Mouse (Mus musculus): Measurements from ENCODE around the gene Jakmip3.

Jakmip3 gene

DNA sequence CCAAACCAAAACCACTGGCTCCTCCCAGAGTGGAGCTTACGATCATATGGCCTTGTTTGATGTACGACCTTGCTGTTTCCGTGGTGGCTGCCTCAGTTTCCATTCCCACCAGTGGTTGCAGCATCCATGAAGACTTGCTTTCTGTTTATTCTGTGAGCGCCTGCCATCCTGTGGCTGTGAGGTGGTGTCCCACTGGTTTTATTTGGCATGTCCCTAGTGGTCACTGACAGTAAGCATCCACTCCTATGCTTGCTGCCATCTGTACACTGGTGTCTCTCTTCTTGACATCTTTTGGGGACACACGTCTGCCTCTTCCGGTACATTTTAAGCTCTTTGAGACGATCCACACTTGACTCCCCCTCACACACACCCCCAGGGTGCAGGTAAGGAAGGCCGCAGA, 7.2 kb downstream of the Jakmip3 start:
- no peak for DNase-seq (ENCODE audit: low spot score)

DNA sequence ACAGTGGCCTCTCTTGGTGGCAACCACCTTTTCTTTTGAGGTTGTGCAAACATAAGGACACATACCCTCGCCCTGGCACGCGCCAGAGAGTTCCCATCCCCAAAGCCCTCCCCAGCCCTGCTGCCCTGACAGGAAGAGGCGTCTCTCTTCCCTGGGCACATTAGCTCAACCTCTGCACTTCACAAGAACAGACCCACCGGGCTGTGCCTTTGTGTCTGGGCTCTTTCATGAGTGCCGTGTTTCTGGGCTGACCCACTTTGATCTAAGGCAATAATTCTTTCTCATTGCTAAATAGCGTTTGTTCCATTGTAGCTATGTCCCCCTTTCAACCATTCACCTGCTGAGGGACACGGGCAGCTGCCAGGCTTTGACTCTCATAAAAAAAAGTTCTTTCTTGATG, 7.8 kb downstream of the Jakmip3 start:
- no peak for DNase-seq (ENCODE audit: low spot score)

DNA sequence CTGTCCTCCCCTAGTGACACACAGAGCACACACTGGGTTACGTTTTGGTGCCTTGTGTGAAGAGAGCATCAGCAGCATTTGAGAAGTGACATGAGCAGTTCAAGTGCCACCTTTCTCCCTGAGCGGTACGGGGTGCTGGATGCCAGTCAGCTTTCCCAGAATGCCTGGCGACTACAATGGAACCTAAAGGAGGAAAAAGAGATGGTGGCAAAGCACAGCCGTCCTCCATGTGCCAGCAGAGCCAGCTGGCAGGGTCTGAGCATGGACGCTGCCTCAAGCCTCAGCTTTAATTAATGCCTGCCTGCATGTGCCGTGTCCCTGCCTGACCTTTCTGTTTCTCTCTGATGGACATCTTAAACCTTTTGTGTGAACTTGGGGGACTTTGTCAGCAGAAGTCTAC, 15.3 kb downstream of the Jakmip3 start:
- no peak for DNase-seq (ENCODE audit: low spot score)

DNA sequence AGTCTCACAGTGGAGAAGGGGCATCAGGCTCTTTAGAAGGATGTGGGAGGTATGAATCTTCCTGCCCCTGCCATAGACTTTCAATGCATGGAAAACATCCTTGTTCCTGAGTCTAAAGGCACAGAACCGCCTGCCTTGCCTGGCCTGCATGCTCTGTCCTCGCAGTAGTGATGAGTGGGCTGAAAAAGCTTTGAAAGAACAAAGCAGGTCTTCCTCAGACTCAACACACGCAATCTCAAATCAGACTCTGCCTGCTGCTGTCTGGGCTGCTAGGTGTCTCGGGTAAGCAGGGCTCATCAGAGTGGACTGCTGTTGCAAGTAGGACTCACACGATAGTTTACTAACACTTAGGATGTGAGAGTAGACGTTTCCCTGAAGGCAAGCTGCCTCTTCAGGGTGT, 16.6 kb downstream of the Jakmip3 start:
- no peak for DNase-seq (ENCODE audit: low spot score)

DNA sequence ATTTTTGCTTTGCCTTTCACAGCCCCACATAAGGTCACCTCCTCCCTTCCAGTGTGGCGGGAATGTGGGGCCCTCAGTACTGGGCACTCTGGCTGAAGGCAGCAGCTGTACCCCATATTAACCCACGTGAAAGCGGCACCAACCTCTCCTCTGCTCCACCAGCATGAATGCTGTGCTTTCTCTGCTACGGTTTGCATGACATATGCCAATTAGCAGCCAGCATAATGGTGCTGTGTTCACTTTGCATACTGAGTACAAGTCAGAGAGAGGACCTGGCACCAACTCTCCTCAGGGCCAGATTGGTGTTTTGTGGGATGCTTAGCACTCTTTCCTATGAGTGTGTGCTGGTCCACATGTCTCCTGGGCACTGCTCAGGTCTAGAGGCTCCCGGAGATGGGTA, 19.2 kb downstream of the Jakmip3 start:
- no peak for DNase-seq (ENCODE audit: low spot score)

DNA sequence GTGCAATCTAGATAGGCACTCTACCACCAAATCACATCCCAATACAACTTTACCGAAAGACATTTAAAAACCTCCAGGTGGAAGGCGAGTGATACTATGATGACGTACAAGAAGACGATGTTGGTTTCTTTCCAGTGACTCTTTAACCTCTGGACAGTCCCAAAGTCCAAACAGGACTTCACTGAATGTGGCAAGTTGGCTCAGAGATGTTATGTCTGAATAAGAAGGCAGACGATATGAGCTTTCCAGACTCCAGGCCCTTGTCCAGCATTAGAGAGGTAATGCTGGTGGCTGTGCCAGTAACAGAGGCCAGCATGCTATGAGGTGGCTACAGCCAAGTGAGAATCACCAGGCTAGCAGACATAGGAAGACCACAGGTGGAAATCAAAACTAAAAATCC, 23.2 kb downstream of the Jakmip3 start:
- DNase-seq (ENCODE audit: low spot score) = no peak

DNA sequence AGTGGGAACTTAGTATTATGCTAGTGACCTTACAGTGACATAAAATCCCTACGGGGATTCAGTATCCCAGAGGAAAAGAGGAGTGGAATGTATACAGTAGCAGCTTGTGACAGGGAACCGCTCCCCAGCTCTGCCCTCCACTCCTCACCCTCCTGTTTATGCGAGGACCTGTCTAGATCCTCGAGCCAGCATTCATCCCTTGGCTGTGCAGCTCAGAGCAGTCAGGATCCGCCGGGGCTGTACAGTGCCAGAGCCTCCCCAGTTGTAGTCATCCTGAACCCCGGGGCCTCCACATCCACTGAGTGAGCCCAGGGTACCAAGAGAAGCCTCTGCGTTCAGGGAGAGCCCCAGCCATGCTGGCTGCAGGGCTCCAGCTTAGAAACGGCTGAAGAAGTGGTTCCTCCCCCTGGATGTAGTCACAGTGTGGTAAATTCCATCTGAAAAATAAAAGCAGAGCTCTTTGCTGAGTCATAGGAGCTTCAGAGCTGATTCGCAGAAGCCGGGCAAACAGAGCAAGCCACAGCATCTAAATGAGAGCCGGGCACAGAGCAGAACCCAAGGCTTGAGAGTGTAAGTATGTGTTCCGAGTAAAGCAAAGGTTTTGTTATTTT, 27.6 kb downstream of the Jakmip3 start:
- DNase-seq (ENCODE audit: low spot score) = no peak

DNA sequence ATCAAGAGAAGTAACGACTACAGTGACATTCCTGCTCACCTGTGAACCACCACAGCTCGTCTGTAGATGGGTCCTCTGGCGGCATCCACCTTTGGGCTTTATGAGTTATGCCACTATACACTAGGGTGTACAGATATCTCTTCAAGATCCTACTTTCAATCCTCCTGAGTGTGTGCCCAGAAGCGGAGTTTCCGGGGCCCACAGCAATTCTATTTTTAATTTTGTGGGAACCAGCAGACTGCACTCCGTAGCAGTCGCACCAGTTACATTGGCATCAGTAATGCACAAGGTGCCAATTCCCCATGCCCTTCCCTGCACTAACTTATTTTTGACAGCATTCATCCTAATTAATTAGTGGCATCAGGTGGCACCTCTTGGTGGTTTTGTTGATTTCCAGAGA, 37.0 kb downstream of the Jakmip3 start:
- no peak for DNase-seq (ENCODE audit: low spot score)

DNA sequence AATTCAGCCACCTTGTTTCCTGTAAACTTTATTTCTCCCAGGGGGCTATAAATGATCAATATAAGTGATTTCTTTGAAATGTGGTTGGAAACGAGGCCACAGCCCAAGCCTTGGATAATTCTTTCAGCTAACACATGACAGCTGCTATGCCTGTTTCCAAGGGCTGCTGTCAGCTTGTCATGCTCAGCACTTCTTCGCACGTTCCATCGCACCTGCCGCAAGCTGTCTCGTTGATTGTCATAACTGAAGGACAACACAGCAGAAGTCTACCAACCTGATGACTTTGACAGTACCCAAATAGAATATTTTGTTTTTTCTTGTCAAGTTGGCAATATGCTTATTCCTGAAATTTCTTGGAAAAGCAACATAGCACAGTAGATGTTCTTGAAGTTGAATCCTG, 44.0 kb downstream of the Jakmip3 start:
- DNase-seq (ENCODE audit: low spot score) = no peak

DNA sequence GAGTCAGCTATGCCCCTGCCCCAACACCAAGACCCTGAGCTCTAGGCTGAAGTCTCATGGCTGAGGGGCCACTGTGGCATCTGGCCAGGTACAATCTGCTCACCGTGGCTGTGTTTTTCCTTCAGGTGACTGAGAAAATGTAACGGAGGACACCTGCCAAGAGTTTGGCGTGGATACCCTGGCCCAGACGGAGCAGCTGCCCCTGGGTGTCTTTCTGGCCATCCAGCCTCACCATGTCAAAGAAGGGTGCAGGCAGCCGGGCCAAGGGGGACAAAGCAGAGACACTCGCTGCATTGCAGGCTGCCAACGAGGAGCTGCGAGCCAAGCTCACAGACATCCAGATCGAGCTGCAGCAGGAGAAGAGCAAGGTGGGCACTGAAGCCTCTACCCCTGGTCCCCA, 48.6 kb downstream of the Jakmip3 start:
- DNase-seq (ENCODE audit: low spot score) = no peak

DNA sequence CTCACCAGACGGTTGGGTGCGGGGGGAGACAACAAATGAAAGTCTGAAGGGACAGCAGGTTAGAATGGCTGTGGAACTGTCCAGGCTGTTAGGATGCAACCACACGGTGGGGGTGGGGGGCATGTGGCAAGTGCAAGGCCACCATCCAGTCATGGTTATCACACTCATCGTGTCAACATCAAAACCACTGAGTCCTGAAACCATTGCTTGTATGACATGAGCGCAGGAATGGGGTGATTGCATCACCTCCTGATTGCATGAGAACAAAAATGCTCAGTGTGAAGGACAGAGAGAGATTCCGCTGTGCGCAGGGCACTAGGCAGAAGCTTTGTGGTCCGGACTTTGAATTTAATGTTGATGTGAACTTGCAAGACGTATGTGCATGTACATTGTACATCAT, 62.2 kb downstream of the Jakmip3 start:
- no peak for DNase-seq (ENCODE audit: low spot score)

DNA sequence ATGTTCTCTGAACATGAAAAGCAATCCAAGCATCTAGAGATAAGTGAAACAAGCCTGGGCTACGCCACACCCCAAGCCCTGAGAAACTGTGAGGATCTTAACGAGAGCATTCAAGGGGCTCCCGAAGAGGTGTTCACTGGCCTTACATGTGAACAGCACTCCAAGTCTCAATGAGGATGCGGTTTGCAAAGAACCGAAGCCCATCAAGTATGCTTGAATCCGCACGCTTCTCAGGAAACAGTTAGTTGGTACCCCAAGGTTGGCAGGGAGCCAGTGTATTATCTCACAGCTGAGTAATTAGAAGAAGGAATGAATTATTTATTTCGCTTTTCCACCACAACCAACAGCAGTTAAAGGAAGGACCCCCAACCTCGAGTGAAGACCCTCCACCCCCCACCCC, 62.7 kb downstream of the Jakmip3 start:
- no peak for DNase-seq (ENCODE audit: low spot score)

DNA sequence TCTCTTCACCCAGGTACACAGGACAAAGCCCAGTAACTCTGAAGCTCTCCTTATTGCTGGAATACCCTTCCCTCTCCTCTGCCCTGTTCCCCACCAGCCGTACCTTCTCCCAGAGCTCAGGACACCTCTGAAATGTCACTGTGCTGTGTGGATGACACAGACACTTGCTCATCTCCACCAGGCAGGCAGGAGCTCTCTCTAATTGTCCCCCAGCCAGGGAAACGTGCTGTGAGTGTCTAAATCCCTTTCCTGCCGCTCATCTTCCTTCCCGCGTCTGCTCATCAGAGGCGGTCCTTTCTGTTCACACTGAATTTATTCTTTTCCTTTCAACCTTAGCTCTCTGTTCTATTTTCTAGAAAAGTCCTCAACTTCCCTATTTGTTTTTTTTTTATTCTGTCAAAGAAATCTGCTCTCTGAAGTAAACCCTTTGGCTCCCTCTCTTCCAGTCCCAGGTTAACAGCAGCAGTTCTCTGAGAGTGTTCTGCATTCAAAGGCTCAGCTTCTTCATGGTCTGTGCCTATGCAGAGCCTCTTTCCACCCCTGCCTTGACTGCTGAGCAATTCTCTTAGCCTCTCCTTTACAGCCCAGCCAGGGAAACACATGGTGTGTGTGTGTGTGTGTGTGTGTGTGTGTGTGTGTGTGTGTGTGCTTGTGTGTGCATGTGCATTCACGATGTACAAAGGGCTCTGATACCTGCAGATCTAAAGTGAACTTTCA, 69.4 kb downstream of the Jakmip3 start:
- DNase-seq (ENCODE audit: low spot score) = no peak

DNA sequence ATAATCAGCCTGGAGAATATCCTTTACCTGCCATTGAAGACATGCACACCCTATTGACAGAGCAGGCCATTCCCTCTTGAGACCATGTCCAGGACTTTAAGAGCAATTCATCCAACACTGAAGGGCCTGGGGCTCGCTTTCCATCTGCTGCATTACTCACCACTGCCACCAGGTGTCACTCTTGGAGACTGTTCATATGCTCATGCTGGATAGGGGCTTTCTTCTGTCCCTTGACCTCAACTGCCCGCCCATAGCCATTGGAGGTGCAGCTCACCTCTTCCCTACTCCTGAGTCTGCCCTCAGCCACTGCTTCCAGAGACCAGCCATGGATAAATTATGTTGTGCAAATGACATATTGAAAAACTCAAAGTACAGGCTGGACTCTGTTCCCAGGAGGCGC, 70.5 kb downstream of the Jakmip3 start:
- DNase-seq (ENCODE audit: low spot score) = peak; percentile 26

DNA sequence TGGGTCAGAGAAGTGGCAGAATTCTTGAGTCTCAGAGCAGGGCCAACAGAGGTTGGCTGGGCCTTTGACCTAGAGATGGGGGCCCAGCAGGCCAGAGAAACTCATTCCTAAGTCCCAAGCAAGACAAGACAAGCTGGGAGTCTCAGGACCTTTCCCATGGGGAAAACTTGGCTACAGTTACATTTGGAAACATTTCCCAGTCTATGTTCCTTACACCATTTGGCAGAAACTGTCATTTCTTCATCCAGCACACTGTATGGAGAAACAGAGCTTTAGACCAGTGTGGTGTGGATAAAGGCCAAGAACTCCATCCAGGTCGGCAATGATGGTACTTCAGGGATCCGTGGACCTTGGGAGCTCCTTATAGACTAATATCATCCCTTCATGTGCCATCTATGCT, 71.1 kb downstream of the Jakmip3 start:
- no peak for DNase-seq (ENCODE audit: low spot score)

DNA sequence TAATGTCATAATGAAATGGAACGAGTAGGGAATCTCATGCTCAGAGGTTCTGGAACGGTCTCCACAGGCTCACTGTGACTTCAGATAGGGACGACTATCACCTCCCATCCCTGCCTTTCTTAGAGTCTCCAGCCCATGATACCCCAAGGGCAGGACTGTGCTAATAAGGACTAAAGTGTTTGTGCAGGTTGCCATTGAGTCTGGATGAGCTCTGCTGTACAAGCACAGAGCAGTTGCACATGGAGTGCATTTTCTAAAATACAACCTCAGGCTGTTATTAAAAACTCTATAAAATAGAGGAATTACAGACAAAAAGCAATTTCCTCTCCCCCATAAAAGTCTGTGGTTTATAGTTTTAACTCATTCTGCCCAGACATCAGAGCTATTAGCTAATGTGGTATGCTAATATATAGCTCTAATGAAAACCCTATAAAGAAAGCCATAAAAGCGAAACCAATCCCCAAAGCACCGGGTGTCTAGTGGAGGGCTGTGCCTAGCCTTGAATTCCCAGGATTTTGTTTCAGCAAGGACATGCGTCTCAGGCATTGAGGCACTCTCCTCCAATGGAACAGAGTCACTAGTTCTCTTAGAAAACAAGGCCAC, 72.3 kb downstream of the Jakmip3 start:
- no peak for DNase-seq (ENCODE audit: low spot score)

DNA sequence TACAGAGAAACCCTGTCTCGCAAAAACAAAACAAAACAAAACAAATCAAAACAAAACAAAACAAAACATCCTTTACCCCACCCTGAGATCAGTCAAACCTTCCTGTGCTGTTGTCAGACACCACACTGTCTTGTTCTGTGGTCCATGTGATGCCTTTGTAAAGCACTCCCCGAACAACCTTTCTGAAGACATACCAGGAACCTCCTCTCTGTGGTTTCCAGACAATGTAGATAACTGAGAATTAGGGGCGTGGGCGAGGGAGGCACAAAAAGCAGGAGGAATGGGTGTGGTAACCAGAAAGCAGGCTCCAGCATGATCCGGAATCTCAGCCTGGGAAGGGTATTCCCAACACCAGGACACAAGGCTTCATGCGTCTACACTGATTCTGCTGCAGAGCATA, 74.6 kb downstream of the Jakmip3 start:
- no peak for DNase-seq (ENCODE audit: low spot score)

DNA sequence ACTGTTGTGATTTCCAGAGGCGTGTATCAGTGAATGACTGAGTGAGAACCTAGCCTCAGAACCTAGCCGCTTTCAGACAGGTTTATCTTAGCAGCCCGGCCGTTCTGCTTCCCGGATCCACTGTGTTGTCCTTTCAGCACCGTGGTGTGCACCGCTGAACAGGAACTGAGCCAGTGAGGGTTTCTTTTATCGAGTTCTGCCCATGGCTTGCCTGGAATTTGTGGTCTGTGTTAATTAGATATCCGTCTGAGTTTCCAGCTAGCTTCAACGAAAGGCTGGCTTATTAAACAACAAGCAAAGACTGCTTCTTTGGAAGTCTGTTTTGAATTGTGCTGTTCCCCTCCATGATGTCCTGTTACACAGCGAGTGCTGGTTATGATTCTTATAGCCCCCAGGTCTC, 75.8 kb downstream of the Jakmip3 start:
- no peak for DNase-seq (ENCODE audit: low spot score)

DNA sequence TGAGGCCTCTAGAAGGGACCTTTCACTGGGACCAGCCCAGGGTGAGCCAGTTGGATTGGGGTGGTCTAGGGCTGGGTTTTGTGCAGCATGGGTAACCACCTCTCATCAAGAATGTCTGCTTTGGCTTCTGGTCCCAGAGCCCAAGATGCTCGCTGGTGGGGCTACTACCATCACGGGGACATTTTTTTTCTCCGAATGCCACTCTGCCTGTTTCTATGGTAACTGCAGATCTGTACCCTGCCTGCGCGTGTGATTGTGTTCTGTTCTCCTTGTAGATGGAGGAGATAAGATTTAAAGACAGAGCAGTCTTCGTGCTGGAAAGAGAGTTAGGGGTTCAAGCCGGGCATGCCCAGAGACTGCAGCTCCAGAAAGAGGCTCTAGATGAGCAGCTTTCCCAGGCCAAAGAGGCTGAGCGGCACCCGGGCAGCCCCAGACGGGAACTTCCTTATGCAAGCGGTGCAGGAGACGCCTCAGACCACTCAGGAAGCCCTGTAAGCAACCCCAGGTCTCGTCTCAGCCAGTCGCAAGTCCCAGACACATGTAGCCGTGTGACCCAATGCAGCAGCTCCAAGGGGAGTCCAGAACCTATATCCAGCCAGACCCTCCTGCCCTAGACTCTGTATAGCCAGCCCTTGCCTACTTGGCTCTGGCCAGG, 76.8 kb downstream of the Jakmip3 start:
- DNase-seq (ENCODE audit: low spot score) = no peak

DNA sequence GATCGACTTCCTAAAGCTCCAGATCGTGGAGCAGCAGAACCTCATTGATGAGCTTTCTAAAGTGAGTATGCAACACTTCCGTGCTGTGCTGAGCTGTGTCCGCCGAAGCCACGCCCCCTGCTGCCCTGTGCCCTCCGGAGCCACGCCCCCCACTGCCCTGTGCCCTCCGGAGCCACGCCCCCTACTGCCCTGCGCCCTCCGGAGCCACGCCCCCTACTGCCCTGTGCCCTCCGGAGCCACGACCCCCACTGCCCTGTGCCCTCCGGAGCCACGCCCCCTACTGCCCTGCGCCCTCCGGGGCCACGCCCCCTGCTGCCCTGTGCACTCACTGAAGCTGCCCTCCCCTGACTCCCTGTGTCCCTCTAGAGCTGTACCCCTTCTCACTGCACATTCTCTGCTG, 80.4 kb downstream of the Jakmip3 start:
- no peak for DNase-seq (ENCODE audit: low spot score)

DNA sequence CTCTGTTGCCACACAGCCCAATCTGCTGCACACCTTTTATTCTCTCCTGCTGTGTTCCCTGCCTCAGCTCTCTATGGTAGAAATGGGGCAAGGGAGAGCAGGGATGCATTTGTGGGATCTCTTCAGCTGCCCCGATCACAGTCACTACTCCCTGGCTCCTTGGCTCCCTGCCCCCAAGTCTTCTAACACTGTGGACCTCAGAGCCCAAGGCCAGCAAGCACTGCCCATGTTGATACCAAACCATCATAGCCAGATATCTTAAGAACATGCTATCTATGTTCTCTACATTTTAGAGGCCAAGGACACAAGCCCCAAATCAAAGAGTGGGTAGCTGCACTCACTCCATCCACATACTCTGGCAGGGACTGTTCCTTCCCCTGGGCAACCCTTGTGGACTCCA, 80.8 kb downstream of the Jakmip3 start:
- no peak for DNase-seq (ENCODE audit: low spot score)

DNA sequence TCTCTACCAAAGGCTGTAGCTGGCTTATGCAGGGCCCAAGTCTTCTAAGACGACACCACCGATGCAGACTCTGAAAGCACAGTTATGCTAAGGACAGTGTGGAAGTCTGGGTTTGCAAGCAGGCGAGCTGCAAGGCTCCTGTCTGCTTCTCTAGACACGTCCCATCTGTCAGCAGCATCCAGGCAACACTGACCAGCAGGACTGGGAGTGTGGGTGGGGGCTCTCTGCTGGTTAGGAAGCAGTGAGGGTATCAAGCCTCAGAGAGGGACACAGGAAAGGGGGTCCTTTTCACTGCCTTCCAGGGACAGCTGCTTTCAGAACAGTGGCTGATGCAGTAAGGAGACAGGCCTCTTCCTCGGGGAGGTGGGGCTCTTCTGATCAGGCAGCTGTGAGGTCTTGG, 86.6 kb downstream of the Jakmip3 start:
- DNase-seq (ENCODE audit: low spot score) = no peak

DNA sequence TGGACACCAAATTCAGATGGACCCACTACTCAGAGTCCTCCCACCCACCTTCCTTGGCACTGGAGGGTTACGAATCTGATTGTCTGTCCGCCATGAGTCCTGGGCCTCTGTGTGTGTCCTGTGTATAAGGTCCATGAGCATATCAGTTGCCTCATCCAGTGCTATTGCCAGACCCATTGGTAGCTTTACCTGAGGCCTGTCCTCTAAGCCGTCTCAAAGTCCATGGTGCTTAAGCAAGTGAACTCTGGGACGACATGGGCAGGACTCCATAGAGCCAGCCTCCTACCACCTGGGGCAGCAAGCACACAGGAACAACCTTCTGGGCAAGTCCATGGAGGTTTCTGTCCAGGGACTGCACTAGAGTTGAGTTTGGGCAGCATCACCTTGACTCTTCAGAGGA, 90.7 kb downstream of the Jakmip3 start:
- DNase-seq (ENCODE audit: low spot score) = no peak
